Mouse (Mus musculus) liver, postnatal 0 days (tissue): ENCODE results near the gene Scamp4. TPM values are rescaled to one million over a fixed set of nuclear protein-coding genes. Genes with fewer than 3 reads are reported as not detected.

Experiments used
- ATAC-seq: fragments of 200-750 bp; cut with Nextera tagmentation; 2 replicates; pipeline ENCODE4 v1.8.0; 2017; ENCODE audit warnings: mild to moderate bottlenecking, moderate library complexity
- DNase-seq: peaks from one replicate; pipeline ENCODE4 v3.0.0-alpha.2; 2016
- H3K27ac ChIP-seq: fragments of 300-500 bp; sonication (generic); 2 replicates; pipeline ENCODE4 v1.5.1; 2014; ENCODE audit warnings: antibody characterized with exemption, moderate library complexity, mild to moderate bottlenecking, low read depth
- H3K27me3 ChIP-seq: fragments of 300-500 bp; sonication (generic); 2 replicates; pipeline ENCODE4 v1.6.1; 2014; ENCODE audit warnings: low read length, control low read depth, mixed read lengths; ENCODE audit not compliant: insufficient read depth
- H3K36me3 ChIP-seq: fragments of 300-500 bp; sonication (generic); replicated peaks from 2 replicates; pipeline ENCODE4 v1.6.1; 2014; ENCODE audit warnings: mild to moderate bottlenecking, control low read depth, low read length, moderate library complexity, mixed read lengths; ENCODE audit not compliant: insufficient read depth
- H3K4me1 ChIP-seq: fragments of 300-500 bp; sonication (generic); 2 replicates; pipeline ENCODE4 v1.6.1; 2014; ENCODE audit warnings: antibody characterized with exemption, mild to moderate bottlenecking, control low read depth; ENCODE audit not compliant: insufficient read depth
- H3K4me2 ChIP-seq: fragments of 300-500 bp; sonication (generic); 2 replicates; pipeline ENCODE4 v1.6.1; 2014; ENCODE audit warnings: low read depth, mild to moderate bottlenecking, low read length, moderate library complexity, mixed read lengths
- H3K4me3 ChIP-seq: fragments of 300-500 bp; sonication (generic); 2 replicates; pipeline ENCODE4 v1.5.1; 2014; ENCODE audit warnings: low read depth, low read length
- H3K9ac ChIP-seq: fragments of 300-500 bp; sonication (generic); replicated peaks from 2 replicates; pipeline ENCODE4 v1.6.1; 2014; ENCODE audit warnings: mild to moderate bottlenecking, moderate library complexity
- H3K9me3 ChIP-seq: fragments of 300-500 bp; sonication (generic); 2 replicates; pipeline ENCODE4 v1.6.1; 2016; ENCODE audit warnings: mild to moderate bottlenecking, control low read depth, low read length, mixed read lengths
- CTCF ChIP-seq: sonication (generic); IDR thresholded peaks from 2 replicates; pipeline ENCODE4 v1.5.1; 2016; ENCODE audit warnings: antibody characterized with exemption, low read depth
- EP300 ChIP-seq: IDR thresholded peaks from 2 replicates; pipeline ENCODE4 v1.6.1; 2016; ENCODE audit warnings: antibody characterized with exemption, low read depth, mild to moderate bottlenecking
- WGBS: fragments of 180-500 bp; shearing (Covaris S2); extraction: QIAGEN DNeasy Blood & Tissue Kit; methylation state at CpG from one replicate; pipeline ENCODE4 v1.1.7; 2014; ENCODE audit not compliant: insufficient replicate concordance; 5-methylcytosine and 5-hydroxymethylcytosine counted together
- polyA plus RNA-seq: library from polyadenylated mRNA; unstranded; fragments of >200 nt; fragmentation: Nextera tagmentation; extraction: Ambion mirVana; gene quantifications from 2 replicates; pipeline ENCODE4 v1.2.1, GENCODE M21; 2015

The Scamp4 gene
- polyA plus RNA-seq, 1 experiment from 2014 or later = 29.2 TPM

DNA sequence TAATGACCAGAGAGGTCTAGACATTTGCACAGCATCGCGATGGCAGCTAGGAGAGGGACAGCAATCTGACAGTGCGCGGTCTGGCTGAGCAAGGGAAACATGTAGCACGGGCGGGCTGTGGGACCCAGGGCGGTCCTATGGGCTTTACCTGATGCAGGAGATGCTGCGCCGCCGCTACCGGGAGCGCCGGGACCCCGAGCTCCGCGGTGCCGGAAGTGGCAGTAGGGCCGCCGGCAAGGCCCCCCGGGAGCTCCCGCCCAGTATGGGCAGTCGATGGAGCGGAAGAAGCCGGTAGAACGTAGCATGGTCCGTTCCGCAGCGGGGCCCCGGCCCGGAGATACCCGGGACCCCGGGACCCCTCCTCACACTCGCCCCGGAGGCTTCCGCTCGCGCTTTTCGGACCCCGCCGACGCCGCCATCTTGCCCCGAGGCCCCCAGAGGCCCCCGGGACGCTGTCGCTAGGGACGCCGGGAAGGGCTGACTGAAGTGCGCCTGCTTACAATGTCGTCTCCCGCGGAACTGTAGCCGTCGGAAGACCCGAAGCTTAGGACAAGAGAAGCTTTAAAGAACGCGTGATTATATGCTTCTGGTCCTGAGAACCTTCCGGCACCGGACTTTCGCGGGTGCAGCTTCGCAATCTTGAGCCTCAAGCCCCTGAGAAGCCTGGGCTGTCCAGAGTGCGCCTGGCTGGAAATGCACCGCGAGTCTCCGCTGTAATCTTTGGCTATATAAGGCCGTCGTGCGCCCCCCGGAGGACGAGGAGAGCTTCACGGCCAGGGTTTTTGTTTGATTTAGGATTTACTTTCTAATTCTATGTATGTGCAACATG is 41.3 kb upstream of the Scamp4 start, which contains the start of gene Rexo1:
Rexo1 (minus strand) TSS at position 445 of the 829 bp plus-strand sequence.
- H3K27me3 ChIP-seq = no peaks in the 10 kb centered on the region
- DNase-seq = peak; percentile 95
- H3K9ac ChIP-seq = peak within 1 kb of the TSS; percentile 99
- peak within 1 kb of the TSS; percentile 100 for H3K4me3 ChIP-seq
- H3K4me1 ChIP-seq = peaks cover 35% of the 10 kb centered on the region
- WGBS = under 1% methylated on average over 72 of the region's 72 CpGs
- 0 out of 2 replicates have a peak, but pooled peaks cover 4% of the 10 kb centered on the region for H3K36me3 ChIP-seq
- peak within 1 kb of the TSS; percentile 72 for H3K4me2 ChIP-seq
- TF ChIP-seq CTCF (peak; percentile 92), EP300 (peak; percentile 82)
- peak; percentile 85 for ATAC-seq
- peak within 1 kb of the TSS; percentile 95 for H3K27ac ChIP-seq
- no peaks in the 10 kb centered on the region for H3K9me3 ChIP-seq

DNA sequence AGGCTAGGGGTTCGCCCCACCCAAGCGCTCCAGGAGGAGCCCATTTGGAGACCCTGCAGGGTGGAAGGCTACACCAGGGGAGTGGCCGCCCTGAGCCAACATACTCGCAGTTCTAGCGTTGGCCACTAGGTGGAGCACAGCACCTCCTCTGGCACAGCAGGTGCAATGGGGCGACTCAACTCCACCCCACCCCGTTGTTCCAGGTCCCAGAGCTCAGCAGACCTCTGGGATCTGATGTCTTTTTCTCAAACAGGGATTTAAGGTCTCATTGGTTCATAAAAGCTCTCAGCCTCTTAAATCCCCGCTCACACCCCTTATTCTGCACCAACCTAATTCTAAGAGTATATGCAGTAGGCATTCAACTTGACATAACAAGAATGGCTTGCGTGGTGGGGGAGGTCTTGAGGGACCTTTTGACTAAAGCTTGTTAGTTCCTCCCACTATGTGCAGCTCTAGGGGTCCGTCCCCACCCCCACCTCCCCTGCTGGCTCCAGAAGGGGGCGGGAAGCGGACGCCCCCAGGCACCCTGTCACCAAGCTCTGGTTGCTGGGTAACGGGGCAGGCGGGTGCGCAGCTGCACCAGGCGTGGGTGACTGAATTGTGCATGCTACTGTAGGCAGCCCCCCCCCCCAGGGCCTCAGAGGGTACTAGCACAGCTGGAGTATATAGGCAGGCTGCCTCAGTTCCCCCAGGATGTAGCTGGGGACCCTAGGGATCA is 36.1 kb upstream of the Scamp4 start:
- TF ChIP-seq EP300 (no peak), CTCF (peak; percentile 99)
- ATAC-seq (peak; percentile 22; the same call in 1 of the 2 replicates), DNase-seq (peak; percentile 93)
- peaks cover 10% of the 10 kb centered on the region; the same call in 1 of the 2 replicates for H3K36me3 ChIP-seq
- 34% methylated on average over 17 of the region's 17 CpGs for WGBS
- H3K9me3 ChIP-seq = no peaks in the 10 kb centered on the region
- H3K4me3 ChIP-seq = no peak overlapping the region
- no peak overlapping the region; the same call in 1 of the 2 replicates for H3K4me2 ChIP-seq
- no peaks in the 10 kb centered on the region for H3K27me3 ChIP-seq
- peaks cover 37% of the 10 kb centered on the region for H3K4me1 ChIP-seq
- H3K27ac ChIP-seq = no peak overlapping the region
- H3K9ac ChIP-seq = no peak overlapping the region

DNA sequence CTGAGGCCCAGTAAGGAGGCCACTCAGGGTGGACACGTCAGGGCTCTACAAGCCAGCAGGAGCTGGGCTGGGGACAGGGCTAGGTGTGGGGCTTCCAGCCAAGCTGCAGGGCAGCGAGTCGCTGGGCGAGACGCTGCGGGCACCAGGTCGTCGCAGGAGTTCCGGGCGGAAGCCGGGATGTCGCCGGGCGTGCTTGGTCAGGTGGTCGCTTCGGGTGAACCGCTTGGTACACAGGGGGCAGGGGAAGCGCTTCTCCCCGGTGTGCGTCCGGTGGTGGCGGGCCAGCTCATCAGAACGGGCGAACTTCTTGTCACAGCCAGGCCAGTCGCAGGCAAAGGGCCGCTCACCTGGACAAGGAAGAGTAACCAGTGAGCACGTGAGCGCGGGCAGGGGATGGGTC is 33.8 kb upstream of the Scamp4 start:
- Histone ChIP-seq H3K27ac (0 out of 2 replicates have a peak overlapping the region, but pooled peaks have one; percentile 11), H3K4me1 (peaks cover 52% of the 10 kb centered on the region), H3K4me2 (0 out of 2 replicates have a peak overlapping the region, but pooled peaks have one; percentile 99), H3K9ac (no peak overlapping the region; the same call in 1 of the 2 replicates), H3K4me3 (no peak overlapping the region), H3K36me3 (peaks cover 10% of the 10 kb centered on the region; the same call in 1 of the 2 replicates), H3K9me3 (no peaks in the 10 kb centered on the region), H3K27me3 (no peaks in the 10 kb centered on the region)
- no peak for TF ChIP-seq CTCF
- no peak for TF ChIP-seq EP300
- 95% methylated on average over 29 of the region's 29 CpGs for WGBS
- DNase-seq (no peak), ATAC-seq (no peak)

DNA sequence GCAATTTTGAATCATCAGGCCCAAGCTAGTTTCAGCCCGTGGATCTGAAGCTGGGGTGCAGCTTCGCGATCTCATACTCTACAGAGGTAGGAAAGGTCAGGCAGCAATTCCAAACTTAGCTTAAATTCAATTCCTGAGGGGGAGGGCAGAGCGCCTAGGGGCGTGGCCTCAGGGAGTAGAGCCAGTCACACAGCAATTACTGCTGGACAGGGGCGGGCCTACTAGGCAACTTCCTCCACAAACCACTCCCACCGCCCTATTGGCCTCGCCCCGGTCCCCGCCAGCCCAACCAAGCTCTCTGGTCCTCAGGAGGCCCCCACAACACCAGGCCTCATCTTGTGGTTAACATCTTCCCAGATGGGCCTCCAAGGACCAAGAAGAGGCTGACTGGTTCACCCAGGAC is 33.0 kb upstream of the Scamp4 start:
- 13% methylated on average over 10 of the region's 10 CpGs for WGBS
- H3K4me3 ChIP-seq = peak overlapping the region; percentile 46
- H3K36me3 ChIP-seq = peaks cover 10% of the 10 kb centered on the region; the same call in 1 of the 2 replicates
- ATAC-seq (peak; percentile 85), DNase-seq (peak; percentile 93)
- TF ChIP-seq EP300 = no peak
- TF ChIP-seq CTCF = no peak
- peak overlapping the region; percentile 99 for H3K4me2 ChIP-seq
- peak overlapping the region; percentile 55 for H3K9ac ChIP-seq
- H3K9me3 ChIP-seq = no peaks in the 10 kb centered on the region
- peaks cover 58% of the 10 kb centered on the region for H3K4me1 ChIP-seq
- peak overlapping the region; percentile 91 for H3K27ac ChIP-seq
- H3K27me3 ChIP-seq = no peaks in the 10 kb centered on the region

DNA sequence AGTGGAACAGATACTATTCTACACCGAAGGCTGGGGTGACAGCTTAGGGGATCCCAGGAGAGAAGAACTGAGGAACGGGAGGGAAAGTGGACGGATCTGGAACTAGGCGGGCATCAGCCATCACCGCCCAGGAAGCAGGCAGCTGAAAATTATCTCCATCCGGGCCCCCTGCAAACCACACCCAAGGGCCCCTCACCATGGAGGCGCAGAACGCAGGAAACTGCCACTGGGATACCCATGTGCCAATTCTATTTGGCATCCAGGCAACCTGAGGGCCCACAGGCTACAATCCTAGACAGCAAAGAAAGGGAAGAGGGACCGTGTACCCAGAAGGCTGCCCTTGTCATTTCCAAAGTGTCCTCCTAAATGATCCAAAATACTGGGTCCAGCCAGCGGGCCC is 32.3 kb upstream of the Scamp4 start:
- no peak for TF ChIP-seq CTCF
- TF ChIP-seq EP300 = no peak

More for the DNA sequence above, 32.3 kb upstream of the Scamp4 start:
- H3K27ac ChIP-seq = peak overlapping the region; percentile 91
- peaks cover 65% of the 10 kb centered on the region for H3K4me1 ChIP-seq
- H3K27me3 ChIP-seq = no peaks in the 10 kb centered on the region
- WGBS = 50% methylated on average over 10 of the region's 10 CpGs
- H3K9me3 ChIP-seq = no peaks in the 10 kb centered on the region
- ATAC-seq (no peak), DNase-seq (no peak)
- H3K4me3 ChIP-seq = peak overlapping the region; percentile 46
- H3K36me3 ChIP-seq = peaks cover 10% of the 10 kb centered on the region; the same call in 1 of the 2 replicates
- H3K4me2 ChIP-seq = peak overlapping the region; percentile 99
- H3K9ac ChIP-seq = peak overlapping the region; percentile 55
